Mouse (Mus musculus) urinary bladder, postnatal 25 days (tissue): ENCODE data around the gene Hist1h2af.
"Not testable (repeated sequence)": the region's sequence is repeated elsewhere in the genome, so short reads cannot be mapped to it uniquely, and the experiment has no call there.

Experiments used
- DNase-seq: peaks from one replicate; pipeline ENCODE4 v3.0.0; 2022; ENCODE audit warnings: low spot score

Gene Hist1h2af

DNA sequence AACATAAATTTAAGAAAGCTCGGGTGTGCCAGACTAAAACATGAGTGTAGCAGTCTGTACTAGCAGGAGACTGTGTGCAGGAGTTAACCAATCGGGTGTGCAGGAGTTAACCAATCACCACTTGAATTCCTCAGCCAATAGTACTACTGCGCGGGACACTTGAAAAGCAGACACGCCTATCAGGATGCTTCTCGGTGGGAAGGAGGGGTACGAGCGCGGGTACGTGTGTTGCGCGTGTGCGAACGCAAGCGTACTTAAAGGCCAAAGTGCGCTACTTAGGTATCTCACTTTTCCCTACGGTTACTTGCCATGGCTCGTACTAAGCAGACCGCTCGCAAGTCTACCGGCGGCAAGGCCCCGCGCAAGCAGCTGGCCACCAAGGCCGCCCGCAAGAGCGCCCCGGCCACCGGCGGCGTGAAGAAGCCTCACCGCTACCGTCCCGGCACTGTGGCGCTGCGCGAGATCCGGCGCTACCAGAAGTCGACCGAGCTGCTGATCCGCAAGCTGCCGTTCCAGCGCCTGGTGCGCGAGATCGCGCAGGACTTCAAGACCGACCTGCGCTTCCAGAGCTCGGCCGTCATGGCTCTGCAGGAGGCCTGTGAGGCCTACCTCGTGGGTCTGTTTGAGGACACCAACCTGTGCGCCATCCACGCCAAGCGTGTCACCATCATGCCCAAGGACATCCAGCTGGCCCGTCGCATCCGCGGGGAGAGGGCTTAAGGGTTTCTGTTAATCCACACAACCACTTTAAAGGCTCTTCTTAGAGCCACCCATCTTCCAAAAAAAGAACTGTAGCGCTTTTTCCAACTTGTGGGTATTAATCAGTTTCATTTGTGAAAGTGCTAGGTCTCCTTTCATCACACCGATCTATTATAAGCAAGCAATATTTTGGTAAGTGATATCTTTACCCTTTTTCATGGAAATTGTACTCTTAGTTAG lies 1.7 kb downstream of the Hist1h2af start, which contains the start of gene Hist1h3g:
TSS of gene Hist1h3g (plus strand) at position 286 of the 939 bp plus-strand sequence.
- peak; percentile 61 for DNase-seq

DNA sequence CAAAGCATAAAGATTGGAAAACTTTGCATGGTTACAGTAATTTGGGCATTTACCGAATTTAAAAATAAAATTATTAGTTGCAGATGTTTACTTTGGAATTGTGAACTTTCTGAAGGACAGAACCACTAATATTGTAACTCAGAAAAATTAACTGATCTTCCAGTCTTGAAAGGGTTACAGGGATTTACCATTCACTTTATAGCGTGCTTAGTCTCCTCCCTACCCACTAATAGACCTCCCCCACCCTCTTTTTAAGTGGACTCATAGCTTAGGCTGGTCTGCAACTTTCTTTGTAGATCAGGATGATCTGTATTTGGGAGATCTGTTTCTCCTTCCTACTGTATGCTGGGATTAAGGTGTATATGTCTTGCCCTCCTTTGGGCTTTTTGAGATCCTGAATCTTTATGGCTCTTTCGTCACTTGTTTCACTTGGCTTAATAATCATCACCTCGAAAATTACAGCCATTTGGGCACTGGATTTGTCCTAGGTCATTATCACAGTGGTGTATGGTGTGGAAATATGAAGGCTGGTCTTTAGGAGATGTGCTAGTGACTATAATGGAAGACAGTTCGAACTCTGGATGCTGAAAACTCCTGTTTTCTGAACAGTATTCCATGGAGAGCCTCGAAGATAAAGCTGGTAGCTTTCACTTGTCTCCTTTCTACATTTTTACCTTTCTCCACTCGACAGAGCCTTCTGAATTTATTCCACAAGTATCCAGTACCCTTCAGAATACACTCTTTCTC lies 2.5 kb downstream of the Hist1h2af start:
- DNase-seq = no peak

GRCm38 (mm10) chr13:23537006-23537710 lies 3.5 kb downstream of the Hist1h2af start:
- DNase-seq = no peak

DNA sequence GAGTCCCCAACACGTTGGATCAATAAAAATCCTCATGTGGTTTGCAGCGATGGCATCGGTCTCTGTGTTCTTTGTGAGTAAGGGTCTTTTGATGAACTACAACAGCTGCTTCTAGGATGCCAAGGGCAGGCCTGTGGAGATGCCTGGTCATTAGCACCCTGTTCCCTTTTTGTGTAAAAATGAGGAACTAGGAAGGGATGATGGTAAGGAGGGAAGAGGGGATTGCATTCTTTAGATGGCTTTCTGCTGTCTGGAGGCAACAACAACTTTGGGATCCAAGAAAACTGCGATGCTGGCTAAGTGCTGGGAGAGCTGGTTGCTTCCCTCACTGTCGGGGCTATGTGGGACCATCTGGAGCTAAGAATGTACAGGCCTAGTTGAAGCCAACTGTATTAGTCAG lies 4.5 kb downstream of the Hist1h2af start:
- DNase-seq = no peak

DNA sequence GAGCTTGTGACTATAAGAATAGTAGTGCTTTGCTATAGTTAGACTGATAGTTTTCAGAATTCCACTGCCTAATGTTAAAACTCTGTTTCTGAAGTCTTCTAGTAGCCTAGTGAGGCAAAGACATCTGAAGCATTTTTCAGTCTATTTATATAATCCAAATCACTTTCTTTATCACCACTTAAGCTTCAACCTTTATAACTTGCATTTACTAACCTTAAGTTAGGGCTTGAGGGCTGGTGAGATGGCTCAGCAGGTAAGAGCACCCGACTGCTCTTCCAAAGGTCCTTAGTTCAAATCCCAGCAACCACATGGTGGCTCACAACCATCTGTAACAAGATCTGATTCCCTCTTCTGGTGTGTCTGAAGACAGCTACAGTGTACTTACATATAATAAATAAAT lies 6.1 kb downstream of the Hist1h2af start:
- not testable (repeated sequence) for DNase-seq

DNA sequence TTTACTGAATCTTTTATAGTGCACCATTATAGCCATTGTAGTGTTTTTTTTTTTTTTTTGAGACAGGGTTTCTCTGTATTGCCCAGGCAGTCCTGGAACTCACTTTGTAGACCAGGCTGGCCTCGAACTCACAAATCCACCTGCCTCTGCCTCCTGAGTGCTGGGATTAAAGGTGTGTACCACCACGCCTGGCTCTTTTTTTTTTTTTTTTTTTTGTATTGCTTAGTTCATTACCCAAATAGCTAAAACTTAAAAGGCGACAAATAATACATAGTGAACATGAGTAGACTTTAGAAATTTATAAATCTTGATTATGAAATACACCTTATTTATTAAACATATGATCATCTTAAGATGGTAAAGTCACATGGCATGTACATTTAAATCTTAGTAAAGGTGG lies 7.8 kb downstream of the Hist1h2af start:
- no peak for DNase-seq

DNA sequence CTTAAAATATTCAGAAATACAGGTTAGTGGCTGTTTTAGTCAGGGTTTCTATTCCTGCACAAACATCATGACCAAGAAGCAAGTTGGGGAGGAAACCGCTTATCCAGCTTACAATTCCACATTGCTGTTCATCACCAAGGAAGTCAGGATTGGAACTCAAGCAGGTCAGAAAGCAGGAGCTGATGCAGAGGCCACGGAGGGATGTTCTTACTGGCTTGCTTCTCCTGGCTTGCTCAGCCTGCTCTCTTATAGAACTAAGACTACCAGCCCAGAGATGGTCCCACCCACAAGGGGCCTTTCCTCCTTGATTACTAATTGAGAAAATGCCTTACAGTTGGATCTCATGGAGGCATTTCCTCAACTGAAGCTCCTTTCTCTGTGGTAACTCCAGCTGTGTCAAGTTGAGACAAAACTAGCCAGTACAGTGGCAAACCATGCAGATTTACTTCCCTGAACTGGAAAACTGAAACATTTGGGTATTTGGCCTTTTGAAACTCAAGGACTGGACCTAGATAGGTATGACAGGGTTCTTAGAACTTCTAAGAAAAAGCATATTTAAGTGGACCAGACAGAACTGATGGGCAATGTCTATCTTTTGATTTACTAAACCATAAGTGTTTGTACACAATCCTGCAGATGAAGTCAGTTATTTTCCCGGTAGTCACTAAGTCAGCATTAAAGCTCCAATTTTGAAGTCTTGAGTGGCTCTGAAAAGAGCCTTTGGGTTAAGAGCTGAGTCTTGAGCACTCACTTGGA lies 8.7 kb downstream of the Hist1h2af start:
- not testable (repeated sequence) for DNase-seq

DNA sequence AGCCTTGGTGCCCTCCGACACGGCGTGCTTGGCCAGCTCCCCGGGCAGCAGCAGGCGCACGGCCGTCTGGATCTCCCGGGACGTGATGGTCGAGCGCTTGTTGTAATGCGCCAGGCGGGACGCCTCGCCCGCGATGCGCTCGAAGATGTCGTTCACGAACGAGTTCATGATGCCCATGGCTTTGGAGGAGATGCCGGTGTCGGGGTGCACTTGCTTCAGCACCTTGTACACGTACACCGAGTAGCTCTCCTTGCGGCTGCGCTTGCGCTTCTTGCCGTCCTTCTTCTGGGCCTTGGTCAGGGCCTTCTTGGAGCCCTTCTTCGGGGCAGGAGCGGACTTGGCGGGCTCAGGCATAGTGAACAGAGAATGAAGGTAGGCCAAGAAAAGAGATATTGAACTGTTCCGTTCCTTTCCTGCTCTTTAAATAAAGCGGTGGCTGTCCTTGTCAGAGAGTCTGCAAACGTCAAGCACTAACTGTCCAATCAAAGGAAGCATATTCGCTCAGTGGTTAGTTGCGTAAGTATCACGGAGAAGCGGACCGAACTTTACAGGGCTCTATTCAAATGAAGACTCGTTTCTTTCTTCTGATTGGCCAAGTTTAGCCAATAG lies 9.4 kb downstream of the Hist1h2af start, which contains the start of gene Hist1h2bh:
TSS of gene Hist1h2bh (minus strand) at position 394 of the 609 bp plus-strand sequence.
- not testable (repeated sequence) for DNase-seq

GRCm38 (mm10) chr13:23543965-23544786 lies 10.5 kb downstream of the Hist1h2af start, which contains the start of gene Hist1h3f:
TSS of gene Hist1h3f (plus strand) at chr13:23544052.
- DNase-seq = peak; percentile 48

GRCm38 (mm10) chr13:23544787-23545120 lies 11.0 kb downstream of the Hist1h2af start:
- not testable (repeated sequence) for DNase-seq

GRCm38 (mm10) chr13:23546694-23547093 lies 13.0 kb downstream of the Hist1h2af start:
- no peak for DNase-seq

- DNase-seq = no peak
These were observed 17.0 kb downstream of the Hist1h2af start for GRCm38 (mm10) chr13:23550761-23551145.

DNA sequence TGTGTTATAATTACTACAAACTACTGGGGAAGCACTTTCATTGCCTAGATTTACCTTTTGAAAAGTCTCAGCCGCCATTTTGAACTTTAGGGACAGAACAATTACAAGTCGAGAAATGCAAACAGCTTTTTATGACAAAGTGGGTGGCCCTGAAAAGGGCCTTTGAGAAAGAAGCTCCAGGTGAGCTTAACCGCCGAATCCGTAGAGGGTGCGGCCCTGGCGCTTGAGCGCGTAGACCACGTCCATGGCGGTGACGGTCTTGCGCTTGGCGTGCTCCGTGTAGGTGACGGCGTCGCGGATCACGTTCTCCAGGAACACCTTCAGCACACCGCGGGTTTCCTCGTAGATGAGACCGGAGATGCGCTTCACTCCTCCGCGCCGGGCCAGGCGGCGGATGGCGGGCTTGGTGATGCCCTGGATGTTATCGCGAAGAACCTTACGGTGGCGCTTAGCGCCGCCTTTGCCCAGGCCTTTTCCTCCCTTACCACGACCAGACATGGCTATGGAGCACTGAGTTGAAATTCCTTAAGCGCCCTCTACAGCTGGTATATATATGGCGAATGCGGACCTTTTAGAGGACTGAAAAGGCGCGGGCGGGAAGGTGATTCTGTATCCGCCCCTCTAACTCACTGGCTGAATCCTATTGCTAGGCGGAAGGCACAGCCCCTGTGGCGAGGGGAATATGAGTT lies 17.6 kb downstream of the Hist1h2af start, which contains the start of gene Hist1h4f:
TSS of gene Hist1h4f (minus strand) at position 503 of the 689 bp plus-strand sequence.
- peak; percentile 71 for DNase-seq

DNA sequence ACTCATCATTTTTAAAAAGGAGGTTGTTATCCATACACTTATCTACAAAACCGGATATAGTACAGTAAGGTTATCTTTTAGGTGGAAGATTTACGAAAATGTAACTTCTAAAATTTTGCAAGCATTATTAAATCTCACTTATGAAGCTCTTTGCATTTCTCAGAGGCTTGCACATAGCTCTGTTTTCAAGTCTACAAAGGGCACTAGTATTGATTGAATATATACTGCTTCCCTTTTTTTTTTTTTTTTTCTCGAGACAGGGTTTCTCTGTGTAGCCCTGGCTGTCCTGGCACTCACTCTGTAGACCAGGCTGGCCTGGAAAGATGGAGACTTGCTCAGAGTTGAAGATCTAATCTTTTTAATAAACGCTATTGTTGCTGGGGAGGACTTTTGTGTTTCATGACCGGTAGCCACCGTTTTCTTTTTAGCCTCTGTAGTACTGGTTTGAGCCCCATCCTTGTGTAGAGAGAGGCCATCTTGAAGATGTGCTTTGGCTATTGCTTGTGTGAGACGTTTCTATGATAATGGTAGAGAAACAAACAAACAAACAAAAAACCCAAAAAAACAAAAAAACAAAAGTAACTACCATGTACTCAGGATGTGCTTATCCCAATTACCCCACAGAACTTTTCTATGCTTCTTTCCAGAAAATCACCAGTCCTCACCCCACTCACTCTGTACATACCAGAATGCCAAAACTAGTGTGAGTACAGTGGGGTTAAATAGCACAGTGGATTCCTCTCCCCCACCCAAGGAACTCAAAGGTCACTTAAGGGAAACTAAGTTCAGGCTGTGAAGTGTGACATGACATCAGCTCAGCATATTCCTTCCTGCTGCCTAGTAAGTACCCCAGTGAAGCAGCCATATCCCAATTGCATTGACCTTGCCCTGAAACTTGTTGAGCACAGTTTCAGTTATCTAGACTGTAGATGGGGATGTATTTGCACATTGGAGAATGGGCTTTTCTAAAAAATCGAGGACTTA lies 18.5 kb downstream of the Hist1h2af start:
- no peak for DNase-seq

DNA sequence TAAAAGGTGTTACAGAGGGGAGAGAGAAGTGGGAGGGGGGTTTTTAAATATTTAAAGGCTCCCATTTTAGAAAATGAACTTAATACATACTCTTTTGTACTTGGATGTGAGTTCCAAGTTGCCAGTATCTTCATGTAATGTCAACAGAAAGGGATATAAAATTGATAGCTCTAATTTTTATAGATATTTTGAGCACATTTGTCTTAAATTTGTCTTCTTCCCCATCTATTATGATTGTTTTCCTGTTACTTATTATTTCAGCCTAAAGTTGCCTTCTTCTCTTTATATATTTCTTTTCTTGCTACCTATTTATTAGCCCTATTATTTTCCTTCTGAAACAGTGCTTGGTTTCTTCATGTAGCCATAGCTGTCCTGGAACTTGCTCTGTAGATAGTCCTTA lies 19.3 kb downstream of the Hist1h2af start, which contains the start of gene Hist1h1d:
TSS of gene Hist1h1d (plus strand) at position 301 of the 400 bp plus-strand sequence.
- no peak for DNase-seq

DNA sequence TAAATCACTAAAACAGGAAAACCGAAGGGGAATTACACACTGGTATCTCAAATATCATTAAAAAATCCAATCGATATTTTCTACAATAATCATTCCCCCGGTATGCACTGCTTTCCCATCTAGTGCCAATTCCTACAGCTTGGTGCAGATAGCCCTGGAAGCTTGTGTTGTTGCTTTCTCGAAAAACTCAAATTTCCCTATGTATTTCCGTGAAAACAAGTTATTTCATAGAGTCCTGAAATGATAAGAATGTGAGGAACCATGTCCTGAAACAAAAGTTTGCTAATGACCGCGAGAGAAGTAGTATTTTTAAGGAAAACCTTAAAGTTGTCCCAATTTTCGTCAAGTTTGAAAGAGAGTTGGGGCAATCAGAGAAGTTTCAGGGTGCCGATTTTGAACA lies 20.7 kb downstream of the Hist1h2af start:
- DNase-seq = no peak

DNA sequence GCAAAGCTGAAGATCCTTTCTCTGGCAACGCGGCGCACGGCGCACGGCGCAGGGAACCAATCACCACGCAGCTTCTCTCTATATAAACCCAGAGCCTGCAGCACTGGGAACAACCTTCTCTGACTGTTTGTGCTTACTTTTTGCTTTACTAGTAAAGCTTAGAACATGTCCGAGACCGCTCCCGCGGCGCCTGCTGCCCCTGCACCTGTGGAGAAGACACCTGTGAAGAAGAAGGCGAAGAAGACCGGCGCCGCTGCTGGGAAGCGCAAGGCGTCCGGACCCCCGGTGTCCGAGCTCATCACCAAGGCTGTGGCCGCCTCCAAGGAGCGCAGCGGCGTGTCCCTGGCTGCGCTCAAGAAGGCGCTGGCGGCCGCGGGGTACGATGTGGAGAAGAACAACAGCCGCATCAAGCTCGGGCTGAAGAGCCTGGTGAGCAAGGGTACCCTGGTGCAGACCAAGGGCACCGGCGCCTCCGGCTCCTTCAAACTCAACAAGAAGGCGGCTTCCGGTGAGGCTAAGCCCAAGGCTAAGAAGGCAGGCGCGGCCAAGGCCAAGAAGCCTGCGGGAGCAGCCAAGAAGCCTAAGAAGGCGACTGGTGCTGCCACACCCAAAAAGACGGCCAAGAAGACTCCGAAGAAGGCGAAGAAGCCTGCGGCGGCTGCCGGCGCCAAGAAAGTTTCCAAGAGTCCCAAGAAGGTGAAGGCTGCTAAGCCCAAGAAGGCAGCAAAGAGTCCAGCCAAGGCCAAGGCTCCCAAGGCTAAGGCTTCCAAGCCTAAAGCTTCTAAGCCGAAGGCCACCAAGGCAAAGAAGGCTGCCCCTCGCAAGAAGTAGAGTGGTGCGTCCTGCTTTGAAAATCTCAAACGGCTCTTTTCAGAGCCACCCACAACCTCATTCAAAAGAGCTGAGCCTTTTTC lies 21.5 kb downstream of the Hist1h2af start:
- peak; percentile 56 for DNase-seq
